Comparison of ENCODE assay signal across 19 mouse cellular contexts in genomic region chr10:84199035-84199434, GRCm38 (mm10).
DNase-seq lines count a peak whose midpoint lies in the region; ATAC-seq and TF ChIP-seq lines count a peak whose summit lies in the region.
"Had no signal": no experiment of that assay in that cellular context is flagged by ENCODE, and none has a peak within 500 bp of the region (broad histone marks: within the 10 kb centered on the region; RNA-seq: fewer than 3 reads in every experiment).

No protein-coding gene starts in this region.

- no peak overlapping the region for H3K4me3 ChIP-seq in CH12.LX (replicated peaks in 1 of 3; ENCODE audit: low read depth in 2 of 3, low read length in 2 of 3, poor library complexity in 1 of 3)
- H3K4me3 ChIP-seq: embryonic facial prominence, embryonic 10.5 days; embryonic facial prominence, embryonic 12.5 days; forebrain, embryonic 13.5 days; forebrain, embryonic 15.5 days had no signal

- H3K36me3 ChIP-seq in CH12.LX (replicated peaks in 1 of 2; ENCODE audit: control insufficient read depth in 1 of 2, insufficient read depth in 1 of 2, low read length in 1 of 2), result no peaks in the 10 kb centered on the region
- H3K36me3 ChIP-seq: embryonic facial prominence, embryonic 10.5 days; embryonic facial prominence, embryonic 12.5 days; forebrain, embryonic 15.5 days had no signal

- no peaks in the 10 kb centered on the region for H3K9me3 ChIP-seq in CH12.LX (replicated peaks; ENCODE audit: low read length)
- H3K9me3 ChIP-seq: embryonic facial prominence, embryonic 10.5 days; embryonic facial prominence, embryonic 12.5 days; forebrain, embryonic 13.5 days; forebrain, embryonic 15.5 days had no signal

- no peak for TF ChIP-seq RAD21 in CH12.LX (IDR thresholded peaks at IDR 0.05; ENCODE audit: low read depth, low read length)

- dilution Hi-C loops in CH12.LX (cut with MboI; ENCODE audit: extremely low pct_ligation_motif_present, extremely low pct_unique_long_range_greater_than_20kb, low sequenced_read_pairs), result no loop called here

- H3K9ac ChIP-seq in CH12.LX (ENCODE audit: insufficient read depth, low read depth), result no peak overlapping the region
- H3K9ac ChIP-seq: embryonic facial prominence, embryonic 12.5 days; forebrain, embryonic 13.5 days; forebrain, embryonic 15.5 days; forebrain, postnatal 0 days had no signal

- peak; percentile 48 for DNase-seq in CH12.LX (ENCODE audit: extremely low read depth)
- DNase-seq in spleen, adult 12 weeks (ENCODE audit: low spot score), result no peak
- DNase-seq in kidney, postnatal 10 days, result no peak
- no peak for DNase-seq in thymus, postnatal 25 days
- DNase-seq: adrenal gland, adult 2 months; adrenal gland, postnatal 25 days; B cell, adult 2 months; cerebellum, adult 11-12 months; cerebellum, adult 2 months; cerebellum, adult 9-10 months; cerebellum, postnatal 10 days; cerebellum, postnatal 25 days; forebrain, postnatal 0 days had no signal

- peak; percentile 63 for TF ChIP-seq EP300 in CH12.LX (IDR thresholded peaks at IDR 0.05; ENCODE audit: low read length)

- TF ChIP-seq CTCF in CH12.LX (conservative IDR thresholded peaks at IDR 0.05 in 1 of 2, IDR thresholded peaks at IDR 0.05 in 1 of 2; ENCODE audit: low read depth in 2 of 2, low read length in 2 of 2), result no peak

- no peaks in the 10 kb centered on the region for H3K79me2 ChIP-seq in CH12.LX (replicated peaks; ENCODE audit: control insufficient read depth, extremely low read depth, insufficient read depth, poor library complexity, severe bottlenecking)

- H3K27ac ChIP-seq in CH12.LX (ENCODE audit: insufficient read depth, low read depth), result no peak overlapping the region
- H3K27ac ChIP-seq: embryonic facial prominence, embryonic 10.5 days; embryonic facial prominence, embryonic 12.5 days; forebrain, embryonic 13.5 days; forebrain, embryonic 15.5 days had no signal

- H3K4me2 ChIP-seq in CH12.LX (ENCODE audit: insufficient read depth, low read depth, poor library complexity, severe bottlenecking), result peak overlapping the region; percentile 29; the same call in 1 of the 2 replicates
- H3K4me2 ChIP-seq: embryonic facial prominence, embryonic 12.5 days; forebrain, embryonic 13.5 days; forebrain, embryonic 15.5 days had no signal

- ATAC-seq in megakaryocyte progenitor cell, adult 5-6 weeks (replicated peaks; ENCODE audit: poor library complexity), result 0 out of 2 replicates have a peak, but pooled peaks have one; percentile 37
- ATAC-seq: CD4-positive, CD25-positive, alpha-beta regulatory T cell, adult 4 months; forebrain, embryonic 13.5 days; forebrain, embryonic 15.5 days; forebrain, postnatal 0 days had no signal

- in situ Hi-C loops in CH12.LX (cut with MboI; ENCODE audit: low pct_ligation_motif_present, low pct_unique_long_range_greater_than_20kb, low sequenced_read_pairs), result no loop called here

- no peaks in the 10 kb centered on the region for H3K27me3 ChIP-seq in CH12.LX (replicated peaks)
- H3K27me3 ChIP-seq: embryonic facial prominence, embryonic 12.5 days; forebrain, embryonic 13.5 days; forebrain, embryonic 15.5 days had no signal

- TF ChIP-seq POLR2A in CH12.LX (IDR thresholded peaks at IDR 0.05; ENCODE audit: low read depth, low read length), result no peak

- peaks cover 0 to 12% of the 10 kb centered on the region in 2 experiments; a peak in 2 of 4 replicates for H3K4me1 ChIP-seq in CH12.LX (ENCODE audit: control insufficient read depth in 1 of 2, insufficient read depth in 2 of 2)
- H3K4me1 ChIP-seq: forebrain, embryonic 13.5 days; forebrain, embryonic 15.5 days had no signal

TF ChIP-seq in CH12.LX, 34 proteins besides CTCF, POLR2A, EP300 and RAD21:
- TF ChIP-seq ZKSCAN1 (IDR thresholded peaks at IDR 0.05; ENCODE audit: borderline replicate concordance, low read depth, low read length) (no peak), PAX5 (IDR thresholded peaks at IDR 0.05; ENCODE audit: low read length) (no peak), MAX (IDR thresholded peaks at IDR 0.05; ENCODE audit: low read length) (no peak), HCFC1 (IDR thresholded peaks at IDR 0.05; ENCODE audit: low read depth, low read length) (no peak), IRF4 (IDR thresholded peaks at IDR 0.05; ENCODE audit: low read depth, low read length) (0 out of 2 replicates have a peak, but pooled peaks have one; percentile 16), JUND (conservative IDR thresholded peaks at IDR 0.05; ENCODE audit: low read depth, low read length) (no peak)
